Mouse (Mus musculus) bone marrow macrophage, adult 2 months (primary cell): ENCODE measurements at regions not wholly inside any gene's neighbourhood (a gene's known extent, or its start where the extent isn't known, plus 50 kb on each side); places are given as distances from the start of the nearest gene placed in this dataset.

Experiments
- CTCF ChIP-seq: IDR thresholded peaks from 2 replicates; pipeline ENCODE4 v1.5.1; 2012; ENCODE audit warnings: low read depth, mild to moderate bottlenecking, low read length, moderate library complexity
- POLR2A ChIP-seq: IDR thresholded peaks from 2 replicates; pipeline ENCODE4 v1.6.1; 2012; ENCODE audit warnings: mild to moderate bottlenecking, low read depth, low read length, borderline replicate concordance

DNA sequence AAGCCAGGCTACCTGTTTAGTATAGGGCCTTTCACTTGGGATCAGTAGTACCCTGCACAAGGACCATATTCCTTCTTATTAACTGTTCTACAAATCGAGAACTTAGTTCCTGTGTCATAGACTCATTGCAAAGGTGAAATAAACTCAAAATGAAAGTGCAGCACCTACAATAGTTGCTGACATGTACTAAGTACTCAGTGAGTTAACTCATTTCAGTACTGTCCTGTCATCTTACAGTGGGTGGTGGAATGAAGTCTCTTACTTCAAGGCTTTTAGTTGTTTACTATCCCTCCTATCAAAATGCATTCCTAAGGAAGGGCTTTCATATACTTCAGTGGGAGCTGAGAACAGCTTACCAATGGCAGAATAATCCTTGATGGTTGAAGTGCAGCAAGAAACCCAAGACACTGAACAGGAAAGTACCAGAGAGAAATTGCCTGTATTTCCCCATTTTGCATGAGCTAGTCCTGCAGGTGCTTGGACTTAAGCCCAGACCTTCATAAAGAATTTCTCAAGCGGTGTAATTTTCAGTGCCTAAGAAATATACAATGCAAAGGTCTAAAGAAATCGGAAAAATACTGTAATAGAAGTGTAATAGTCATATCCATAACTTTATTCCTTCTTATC is 448.2 kb upstream of the B3galt2 start:
- TF ChIP-seq POLR2A (no peak), CTCF (no peak)
